Mouse (Mus musculus): ENCODE data around the gene Ak3.

The Ak3 gene

DNA sequence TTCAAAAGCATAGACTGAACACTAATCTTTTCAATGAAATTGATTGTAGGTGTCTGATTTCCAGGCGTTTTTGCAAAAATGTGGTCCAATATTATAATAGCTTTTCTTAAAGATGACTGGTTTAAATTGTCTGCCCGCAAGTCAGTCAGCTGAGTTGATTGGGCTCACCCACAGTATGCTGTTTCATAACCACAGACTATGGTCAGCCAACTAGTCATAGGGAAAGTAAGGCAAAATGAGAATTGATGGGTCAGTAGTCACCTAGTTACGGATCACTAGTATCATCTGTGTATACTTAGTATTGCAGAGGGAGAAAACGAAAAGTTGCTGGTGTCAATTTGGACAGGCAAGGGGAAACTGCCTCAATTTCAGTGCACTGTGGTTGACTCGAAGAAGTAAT, 56.4 kb downstream of the Ak3 start:
- DNase-seq, result peak in 1 of 2 experiments; percentile 39

DNA sequence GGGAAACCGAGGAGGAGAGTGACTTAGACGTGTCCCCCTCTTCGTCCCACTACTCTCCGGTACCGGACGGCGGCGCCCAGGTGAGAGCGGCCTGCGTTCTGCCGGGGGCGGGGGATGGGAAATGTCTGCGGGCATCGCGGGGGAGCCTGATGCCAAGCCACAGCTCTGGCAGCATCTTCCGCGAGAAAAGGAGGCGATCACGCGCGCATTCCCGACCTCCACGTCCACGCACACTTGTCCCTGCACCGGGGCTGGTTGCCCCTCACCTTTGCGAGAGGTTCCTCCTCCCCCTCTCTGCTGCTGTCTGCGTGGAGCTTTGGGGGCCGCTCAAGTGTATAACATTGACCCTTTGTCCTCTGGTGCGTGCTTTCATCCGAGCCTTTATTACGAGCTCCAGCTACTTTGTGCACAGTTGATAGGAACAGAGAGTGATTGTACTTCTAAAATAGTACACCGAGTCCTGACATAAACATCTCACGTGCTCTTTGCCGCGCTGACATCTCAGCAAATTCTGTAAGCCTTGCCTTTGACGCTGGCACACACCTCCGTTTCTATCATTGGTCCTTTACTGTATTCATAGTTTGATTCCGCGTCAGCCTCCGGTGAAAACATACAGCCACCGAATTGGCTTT, 57.1 kb downstream of the Ak3 start:
- peak in 1 of 2 experiments; percentile 65 for DNase-seq

DNA sequence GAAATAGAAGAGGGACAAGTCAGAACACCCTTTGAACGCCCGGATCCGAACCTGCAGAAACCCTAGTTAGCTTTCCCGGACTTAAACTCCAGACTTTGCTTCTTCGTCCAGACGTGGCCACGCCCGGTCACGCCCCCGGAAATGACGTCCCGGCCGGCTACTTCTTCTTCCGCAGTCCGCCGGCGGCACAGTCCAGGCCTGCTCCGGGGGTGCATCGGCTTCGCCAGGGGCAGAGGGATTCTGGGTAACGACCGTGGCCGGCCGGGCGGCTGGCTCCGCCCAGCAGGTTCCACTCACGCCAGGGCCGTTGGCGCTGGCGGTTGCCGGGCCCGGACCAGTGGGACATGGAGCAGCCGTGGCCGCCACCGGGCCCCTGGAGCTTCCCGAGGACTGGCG, 57.6 kb downstream of the Ak3 start, which contains the start of gene Cdc37l1:
TSS of gene Cdc37l1 (plus strand) at position 159 of the 396 bp plus-strand sequence.
- peak; percentile 99 to 100 for DNase-seq

- no peak for DNase-seq
These were observed 58.2 kb downstream of the Ak3 start for GRCm38 (mm10) chr19:28989515-28989914.

DNA sequence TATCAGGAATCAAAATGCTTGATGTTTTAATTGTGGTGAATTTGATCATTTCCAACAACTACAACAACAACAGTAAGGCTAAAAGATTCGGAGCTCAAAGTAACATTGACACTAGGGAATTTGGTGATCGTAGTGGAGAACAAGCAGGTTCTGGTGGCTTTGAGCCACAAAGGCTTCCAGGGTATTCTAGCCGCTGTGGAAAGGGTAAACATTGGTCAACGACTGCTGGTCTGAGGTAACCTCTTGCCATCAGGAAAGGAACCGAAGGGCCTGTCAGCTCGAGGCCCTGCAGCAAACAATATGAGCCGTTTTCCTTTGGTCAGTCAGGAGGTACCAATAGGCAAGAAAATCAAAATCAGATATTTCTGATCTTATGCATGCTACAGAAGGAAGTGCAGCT, 65.1 kb downstream of the Ak3 start:
- no peak for DNase-seq

DNA sequence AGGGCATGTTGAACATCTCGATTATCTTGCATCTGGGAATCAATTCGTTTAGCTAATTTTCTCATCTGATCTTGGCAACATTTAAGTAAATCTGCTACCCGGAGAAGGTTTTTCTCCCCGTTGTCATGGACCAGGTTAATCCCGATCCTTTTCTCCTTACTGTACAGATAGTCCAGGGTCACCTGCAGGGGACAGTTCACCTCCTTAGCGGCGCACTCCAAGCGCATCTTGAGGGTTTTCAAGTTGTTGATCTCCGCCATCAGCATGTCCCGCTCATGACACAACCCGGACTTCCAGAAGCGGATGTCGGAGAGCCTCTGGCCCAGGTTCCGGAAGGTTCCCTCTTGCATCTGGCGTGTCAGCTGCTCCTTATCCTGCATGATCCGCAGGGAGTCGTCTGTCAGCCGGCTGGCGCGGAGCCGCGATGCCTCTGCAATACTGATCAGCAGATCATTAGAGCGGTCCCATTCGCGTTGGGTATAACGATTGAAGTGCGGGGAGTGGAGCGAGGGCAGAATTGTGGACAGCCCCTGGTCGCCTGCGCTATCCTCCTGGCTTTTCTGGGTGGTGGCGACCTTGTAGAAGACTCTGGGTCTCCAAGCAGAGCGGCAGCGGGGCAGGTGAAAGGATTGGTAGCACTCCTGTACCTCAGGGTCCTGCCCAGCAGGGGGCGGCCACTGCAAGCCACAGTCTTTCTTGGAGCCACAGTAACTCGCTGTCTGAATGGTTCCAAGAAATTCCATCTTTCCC, 72.7 kb downstream of the Ak3 start:
- DNase-seq, result peak; percentile 88 to 95
